Mouse (Mus musculus) embryonic facial prominence, embryonic 14.5 days (tissue): ENCODE data around the gene Olfr823. TPM values are rescaled to one million over a fixed set of nuclear protein-coding genes. Genes with fewer than 3 reads are reported as not detected.
"Not testable (repeated sequence)": the region's sequence is repeated elsewhere in the genome, so short reads cannot be mapped to it uniquely, and the experiment has no call there.

Source experiments
- ATAC-seq: fragments of 200-750 bp; cut with Nextera tagmentation; 2 replicates; pipeline ENCODE4 v1.8.0; 2017; ENCODE audit warnings: low read depth, moderate number of reproducible peaks, moderate TSS enrichment
- DNase-seq: peaks from one replicate; pipeline ENCODE4 v3.0.0-alpha.2; 2015; ENCODE audit warnings: low spot score
- H3K27ac ChIP-seq: fragments of 300-500 bp; sonication (generic); replicated peaks from 2 replicates; pipeline ENCODE4 v1.5.1; 2014; ENCODE audit warnings: low read depth, mild to moderate bottlenecking, low read length, moderate library complexity
- H3K27me3 ChIP-seq: fragments of 300-500 bp; sonication (generic); replicated peaks from 2 replicates; pipeline ENCODE4 v1.6.1; 2014; ENCODE audit warnings: low read length; ENCODE audit not compliant: control insufficient read depth, insufficient read depth
- H3K36me3 ChIP-seq: fragments of 300-500 bp; sonication (generic); 2 replicates; pipeline ENCODE4 v1.6.1; 2014; ENCODE audit warnings: low read length, mixed read lengths; ENCODE audit not compliant: control insufficient read depth, insufficient read depth
- H3K4me1 ChIP-seq: fragments of 300-500 bp; sonication (generic); 2 replicates; pipeline ENCODE4 v1.6.1; 2014; ENCODE audit warnings: antibody characterized with exemption, low read length; ENCODE audit not compliant: control insufficient read depth, insufficient read depth
- H3K4me2 ChIP-seq: fragments of 300-500 bp; sonication (generic); 2 replicates; pipeline ENCODE4 v1.6.1; 2014; ENCODE audit warnings: low read depth, mild to moderate bottlenecking, low read length, moderate library complexity, mixed read lengths
- H3K4me3 ChIP-seq: fragments of 300-500 bp; sonication (generic); 2 replicates; pipeline ENCODE4 v1.5.1; 2014; ENCODE audit warnings: low read depth, mild to moderate bottlenecking, low read length
- H3K9ac ChIP-seq: fragments of 300-500 bp; sonication (generic); 2 replicates; pipeline ENCODE4 v1.6.1; 2014; ENCODE audit warnings: low read depth, mild to moderate bottlenecking, low read length, moderate library complexity, mixed read lengths
- H3K9me3 ChIP-seq: fragments of 300-500 bp; sonication (generic); 2 replicates; pipeline ENCODE4 v1.6.1; 2016; ENCODE audit warnings: low read length; ENCODE audit not compliant: control insufficient read depth
- WGBS: fragments of 180-500 bp; shearing (Covaris S2); extraction: QIAGEN DNeasy Blood & Tissue Kit; methylation state at CpG from one replicate; pipeline ENCODE4 v1.1.7; 2014; 5-methylcytosine and 5-hydroxymethylcytosine counted together
- polyA plus RNA-seq: library from polyadenylated mRNA; unstranded; fragments of >200 nt; fragmentation: Nextera tagmentation; extraction: Ambion mirVana; gene quantifications from 2 replicates; pipeline ENCODE4 v1.2.1, GENCODE M21; 2014

Olfr823 gene
- polyA plus RNA-seq: not detected in 2 replicates

DNA sequence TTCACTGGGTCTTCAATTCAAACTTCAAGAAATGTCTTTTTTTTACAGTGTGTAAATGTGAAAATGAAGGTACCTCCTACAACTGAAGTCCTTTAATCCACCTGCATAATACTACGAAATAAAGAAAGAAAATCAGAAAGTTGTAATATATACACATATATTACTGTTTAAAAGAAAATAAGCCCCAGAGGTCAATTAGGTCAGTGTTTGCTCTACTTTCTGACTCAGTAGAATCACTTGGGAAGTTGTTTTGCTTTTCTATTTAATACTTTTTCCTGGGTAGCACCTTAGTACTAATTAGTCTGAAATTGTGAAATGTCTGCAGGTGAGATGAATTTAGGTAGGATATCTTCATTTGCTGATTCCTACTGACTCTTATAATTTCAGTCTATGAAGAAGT is at the start of gene Olfr823:
Gene Olfr823, minus strand, starts transcription at position 101 of the 400 bp plus-strand sequence.
- WGBS: 67% methylated on average over 1 of the region's 1 CpGs
- H3K27me3 ChIP-seq, H3K4me2 ChIP-seq, DNase-seq, ATAC-seq, H3K27ac ChIP-seq, H3K9ac ChIP-seq, H3K4me3 ChIP-seq, H3K4me1 ChIP-seq, H3K9me3 ChIP-seq, H3K36me3 ChIP-seq: not testable (repeated sequence)

- Histone ChIP-seq H3K36me3 (no peaks in the 10 kb centered on the region), H3K9me3 (no peaks in the 10 kb centered on the region), H3K27ac (no peak overlapping the region), H3K4me2 (no peak overlapping the region), H3K4me1 (no peaks in the 10 kb centered on the region), H3K9ac (no peak overlapping the region), H3K4me3 (no peak overlapping the region), H3K27me3 (no peaks in the 10 kb centered on the region)
- no peak for ATAC-seq
- WGBS: 71% methylated on average over 5 of the region's 5 CpGs
- DNase-seq: no peak
Observed at GRCm38 (mm10) chr10:130144121-130144520, 28.9 kb upstream of the Olfr823 start.

DNA sequence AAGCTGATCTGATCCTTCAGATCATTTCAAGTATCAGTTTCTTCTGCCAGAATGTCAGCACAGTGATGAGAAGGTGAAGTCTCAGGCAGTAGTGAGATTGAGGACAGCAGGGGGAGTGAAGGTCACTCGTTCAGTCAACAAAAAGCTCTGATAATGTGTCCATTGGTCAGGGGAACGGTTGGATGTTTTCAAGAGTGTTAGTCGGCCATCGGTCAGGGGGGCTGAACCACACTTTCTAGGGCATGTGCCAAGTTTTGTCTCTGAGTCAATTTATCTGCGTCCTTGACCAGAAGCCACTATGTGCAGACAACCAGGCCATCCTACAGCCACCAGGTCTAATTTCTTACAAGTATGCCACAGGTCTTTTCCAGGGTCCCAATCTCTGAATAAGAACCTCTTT is 27.3 kb upstream of the Olfr823 start:
- WGBS: 83% methylated on average over 5 of the region's 5 CpGs
- not testable (repeated sequence) for H3K4me1 ChIP-seq, ATAC-seq, DNase-seq, H3K36me3 ChIP-seq, H3K27me3 ChIP-seq, H3K9me3 ChIP-seq, H3K27ac ChIP-seq, H3K4me2 ChIP-seq, H3K4me3 ChIP-seq, H3K9ac ChIP-seq

- Histone ChIP-seq H3K4me1 (no peaks in the 10 kb centered on the region), H3K36me3 (no peaks in the 10 kb centered on the region), H3K9me3 (no peaks in the 10 kb centered on the region), H3K4me2 (no peak overlapping the region), H3K9ac (no peak overlapping the region), H3K27me3 (no peaks in the 10 kb centered on the region), H3K4me3 (no peak overlapping the region), H3K27ac (no peak overlapping the region)
- no peak for ATAC-seq
- no peak for DNase-seq
Observed at GRCm38 (mm10) chr10:130134811-130135210, 19.6 kb upstream of the Olfr823 start.

GRCm38 (mm10) chr10:130129900-130130299 is 14.7 kb upstream of the Olfr823 start, which contains the start of gene Olfr824:
Gene Olfr824 (minus strand): TSS chr10:130130000.
- ATAC-seq, H3K4me3 ChIP-seq: not testable (repeated sequence)

GRCm38 (mm10) chr10:130116045-130116444 is 862 bp upstream of the Olfr823 start:
- not testable (repeated sequence) for H3K27me3 ChIP-seq, H3K9ac ChIP-seq, H3K4me3 ChIP-seq, H3K4me1 ChIP-seq, H3K36me3 ChIP-seq, H3K27ac ChIP-seq, ATAC-seq, H3K9me3 ChIP-seq, H3K4me2 ChIP-seq, DNase-seq
- WGBS: 67% methylated on average over 3 of the region's 3 CpGs

More at GRCm38 (mm10) chr10:130129900-130130299, 14.7 kb upstream of the Olfr823 start, which contains the start of gene Olfr824:
- not testable (repeated sequence) for H3K4me1 ChIP-seq, H3K36me3 ChIP-seq, H3K9me3 ChIP-seq, H3K9ac ChIP-seq, H3K4me2 ChIP-seq, H3K27ac ChIP-seq, DNase-seq, H3K27me3 ChIP-seq

- Histone ChIP-seq H3K9ac (no peak overlapping the region), H3K4me3 (no peak overlapping the region), H3K27ac (no peak overlapping the region), H3K9me3 (no peaks in the 10 kb centered on the region), H3K4me1 (no peaks in the 10 kb centered on the region), H3K27me3 (no peaks in the 10 kb centered on the region), H3K4me2 (no peak overlapping the region), H3K36me3 (no peaks in the 10 kb centered on the region)
- no peak for ATAC-seq
- DNase-seq: peak; percentile 7
Observed at GRCm38 (mm10) chr10:130096104-130096503, 19.1 kb downstream of the Olfr823 start.

- H3K4me1 ChIP-seq: no peaks in the 10 kb centered on the region
- 16% methylated on average over 5 of the region's 5 CpGs for WGBS
- ATAC-seq (0 out of 2 replicates have a peak, but pooled peaks have one; percentile 50), DNase-seq (peak; percentile 53)
- H3K4me2 ChIP-seq: no peak overlapping the region
- H3K27me3 ChIP-seq: no peaks in the 10 kb centered on the region
- H3K27ac ChIP-seq: no peak overlapping the region
- no peak overlapping the region for H3K9ac ChIP-seq
- H3K4me3 ChIP-seq: no peak overlapping the region
- no peaks in the 10 kb centered on the region for H3K36me3 ChIP-seq
- no peaks in the 10 kb centered on the region for H3K9me3 ChIP-seq
Observed at GRCm38 (mm10) chr10:130092838-130093440, 22.2 kb downstream of the Olfr823 start.

- H3K4me1 ChIP-seq: no peaks in the 10 kb centered on the region
- H3K4me3 ChIP-seq: no peak within 1 kb of the TSS
- no peak within 1 kb of the TSS for H3K27ac ChIP-seq
- ATAC-seq (no peak), DNase-seq (no peak)
- no peaks in the 10 kb centered on the region for H3K27me3 ChIP-seq
- no peaks in the 10 kb centered on the region for H3K36me3 ChIP-seq
- no peak within 1 kb of the TSS for H3K4me2 ChIP-seq
- H3K9ac ChIP-seq: no peak within 1 kb of the TSS
- H3K9me3 ChIP-seq: no peaks in the 10 kb centered on the region
Observed at GRCm38 (mm10) chr10:130070910-130071309, 44.3 kb downstream of the Olfr823 start, which contains the start of gene Olfr822. Gene Olfr822 (plus strand): TSS chr10:130071210.
